Mouse (Mus musculus) intestine, postnatal 0 days (tissue): ENCODE measurements around the gene Ankrd66. TPM values are rescaled to one million over a fixed set of nuclear protein-coding genes. Genes with fewer than 3 reads are reported as not detected.

Source experiments
- ATAC-seq: fragments of 200-750 bp; cut with Nextera tagmentation; 2 replicates; pipeline ENCODE4 v1.8.0; 2017; ENCODE audit warnings: mild to moderate bottlenecking, moderate TSS enrichment, moderate library complexity
- H3K27ac ChIP-seq: fragments of 300-500 bp; sonication (generic); 2 replicates; pipeline ENCODE4 v1.5.1; 2014; ENCODE audit warnings: mild to moderate bottlenecking, low read depth, low read length, moderate library complexity
- H3K27me3 ChIP-seq: fragments of 300-500 bp; sonication (generic); replicated peaks from 2 replicates; pipeline ENCODE4 v1.6.1; 2014; ENCODE audit warnings: low read length, mixed read lengths; ENCODE audit not compliant: control insufficient read depth, insufficient read depth
- H3K36me3 ChIP-seq: fragments of 300-500 bp; sonication (generic); 2 replicates; pipeline ENCODE4 v1.6.1; 2014; ENCODE audit warnings: mild to moderate bottlenecking, moderate library complexity; ENCODE audit not compliant: control insufficient read depth, insufficient read depth
- H3K4me1 ChIP-seq: fragments of 300-500 bp; sonication (generic); replicated peaks from 2 replicates; pipeline ENCODE4 v1.6.1; 2014; ENCODE audit warnings: antibody characterized with exemption, low read length, mixed read lengths; ENCODE audit not compliant: control insufficient read depth, insufficient read depth
- H3K4me2 ChIP-seq: fragments of 300-500 bp; sonication (generic); replicated peaks from 2 replicates; pipeline ENCODE4 v1.6.1; 2014; ENCODE audit warnings: low read depth, mild to moderate bottlenecking, moderate library complexity
- H3K4me3 ChIP-seq: fragments of 300-500 bp; sonication (generic); 2 replicates; pipeline ENCODE4 v1.5.1; 2014; ENCODE audit warnings: low read depth, low read length
- H3K9ac ChIP-seq: fragments of 300-500 bp; sonication (generic); 2 replicates; pipeline ENCODE4 v1.6.1; 2014; ENCODE audit warnings: mild to moderate bottlenecking, low read depth, low read length
- H3K9me3 ChIP-seq: fragments of 300-500 bp; sonication (generic); 2 replicates; pipeline ENCODE4 v1.6.1; 2016; ENCODE audit warnings: mixed run types; ENCODE audit not compliant: control insufficient read depth
- CTCF ChIP-seq: sonication (generic); IDR thresholded peaks from 2 replicates; pipeline ENCODE4 v1.5.1; 2016; ENCODE audit warnings: low read depth, mild to moderate bottlenecking, control low read depth, antibody characterized with exemption, moderate library complexity
- WGBS: fragments of 180-500 bp; shearing (Covaris S2); extraction: QIAGEN DNeasy Blood & Tissue Kit; methylation state at CpG from one replicate; pipeline ENCODE4 v1.1.7; 2014; 5-methylcytosine and 5-hydroxymethylcytosine counted together
- polyA plus RNA-seq: library from polyadenylated mRNA; unstranded; fragments of >200 nt; fragmentation: Nextera tagmentation; extraction: Ambion mirVana; gene quantifications from 2 replicates; pipeline ENCODE4 v1.2.1, GENCODE M21; 2015

Ankrd66 gene
- polyA plus RNA-seq, 1 experiment from 2014 or later = 0.83 TPM

DNA sequence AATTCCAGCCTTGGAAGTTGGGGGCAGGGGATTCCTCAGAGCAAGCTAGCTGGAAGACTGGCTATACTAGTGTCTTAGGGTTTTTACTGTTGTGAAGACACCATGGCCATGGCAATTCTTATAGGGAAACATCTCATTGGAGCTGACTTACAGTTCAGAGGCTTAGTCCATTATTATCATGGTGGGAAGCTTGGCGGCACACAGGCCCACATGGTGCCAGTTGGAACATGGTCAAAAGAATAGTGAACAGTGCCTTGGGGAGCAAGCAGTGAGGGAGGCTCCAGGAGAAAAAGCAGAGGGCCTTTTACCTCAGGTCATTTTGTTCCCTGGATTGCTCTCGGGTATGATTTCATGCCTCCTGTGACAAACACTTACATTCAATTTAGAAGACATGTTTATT is 12.9 kb downstream of the Ankrd66 start:
- Histone ChIP-seq H3K36me3 (no peaks in the 10 kb centered on the region), H3K4me3 (no peak overlapping the region), H3K27ac (no peak overlapping the region), H3K4me1 (no peaks in the 10 kb centered on the region; the same call in 1 of the 2 replicates), H3K9ac (no peak overlapping the region), H3K4me2 (no peak overlapping the region), H3K27me3 (no peaks in the 10 kb centered on the region), H3K9me3 (no peaks in the 10 kb centered on the region)
- 90% methylated on average over 2 of the region's 2 CpGs for WGBS
- no peak for ATAC-seq
- TF ChIP-seq CTCF = no peak

DNA sequence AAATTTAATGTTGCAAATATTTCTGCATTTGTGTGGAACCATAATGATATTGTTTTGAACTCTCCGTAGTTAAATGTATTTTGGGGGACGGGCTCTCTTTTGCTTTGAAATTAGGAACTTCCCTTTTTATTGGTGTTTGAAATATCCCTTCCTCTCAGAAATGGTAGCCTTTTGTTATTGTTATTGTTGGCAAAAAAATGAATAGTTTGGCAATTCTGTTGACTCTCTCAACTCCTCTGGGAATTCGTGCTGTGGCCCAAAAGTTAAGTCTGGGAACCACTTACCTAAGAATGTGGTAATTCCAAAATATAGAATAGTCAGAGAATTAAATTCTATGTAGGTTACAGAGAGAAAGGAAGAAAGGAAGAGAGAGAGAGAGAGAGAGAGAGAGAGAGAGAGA is 23.3 kb downstream of the Ankrd66 start:
- no peak for TF ChIP-seq CTCF
- WGBS = 74% methylated on average over 3 of the region's 3 CpGs
- H3K27ac ChIP-seq = no peak overlapping the region

DNA sequence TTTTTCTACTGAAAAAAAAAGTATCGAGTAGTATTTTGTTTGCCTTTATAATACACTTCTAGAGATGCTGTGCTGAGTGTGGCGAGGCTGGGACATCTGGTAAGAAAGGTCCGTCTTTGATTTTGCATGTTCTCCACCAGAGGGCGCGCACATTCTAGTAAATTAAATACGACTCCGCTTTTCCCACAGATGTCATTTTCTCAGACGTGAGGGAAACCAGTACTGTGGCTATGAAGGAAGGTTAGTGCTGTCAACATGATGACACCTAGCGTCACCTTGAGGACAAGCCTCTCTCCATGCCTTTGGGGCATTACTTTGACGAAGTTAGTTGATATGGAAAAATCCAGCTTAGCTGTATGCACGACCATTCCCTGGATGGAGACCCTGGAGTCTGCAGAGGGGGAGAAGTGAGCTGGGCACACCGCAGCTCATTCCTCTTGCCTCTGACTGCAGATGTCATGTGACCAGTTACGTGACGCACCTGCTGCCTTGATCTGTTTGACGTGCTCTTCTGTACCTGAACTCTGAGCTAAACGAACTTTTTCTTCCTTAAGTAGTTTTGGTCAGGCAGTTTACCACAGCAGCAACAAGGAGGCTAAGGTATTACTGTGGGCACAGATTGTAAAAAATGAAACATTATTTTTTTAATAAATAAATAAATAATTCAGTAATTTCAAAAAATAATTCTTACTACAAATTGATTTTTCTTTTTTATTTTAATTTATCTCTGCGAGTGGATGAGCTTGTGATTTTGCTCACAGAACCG is 24.6 kb downstream of the Ankrd66 start:
- Histone ChIP-seq H3K4me3 (no peak overlapping the region), H3K9ac (no peak overlapping the region), H3K27me3 (no peaks in the 10 kb centered on the region), H3K36me3 (no peaks in the 10 kb centered on the region), H3K27ac (no peak overlapping the region), H3K9me3 (no peaks in the 10 kb centered on the region), H3K4me1 (no peaks in the 10 kb centered on the region), H3K4me2 (0 out of 2 replicates have a peak overlapping the region, but pooled peaks have one; percentile 18)
- peak; percentile 89 for TF ChIP-seq CTCF
- WGBS = 23% methylated on average over 18 of the region's 18 CpGs
- peak; percentile 85 for ATAC-seq

More for the DNA sequence above, 23.3 kb downstream of the Ankrd66 start:
- Histone ChIP-seq H3K9me3 (no peaks in the 10 kb centered on the region), H3K9ac (no peak overlapping the region), H3K4me1 (no peaks in the 10 kb centered on the region), H3K36me3 (no peaks in the 10 kb centered on the region), H3K4me3 (no peak overlapping the region), H3K4me2 (no peak overlapping the region), H3K27me3 (no peaks in the 10 kb centered on the region)
- no peak for ATAC-seq

DNA sequence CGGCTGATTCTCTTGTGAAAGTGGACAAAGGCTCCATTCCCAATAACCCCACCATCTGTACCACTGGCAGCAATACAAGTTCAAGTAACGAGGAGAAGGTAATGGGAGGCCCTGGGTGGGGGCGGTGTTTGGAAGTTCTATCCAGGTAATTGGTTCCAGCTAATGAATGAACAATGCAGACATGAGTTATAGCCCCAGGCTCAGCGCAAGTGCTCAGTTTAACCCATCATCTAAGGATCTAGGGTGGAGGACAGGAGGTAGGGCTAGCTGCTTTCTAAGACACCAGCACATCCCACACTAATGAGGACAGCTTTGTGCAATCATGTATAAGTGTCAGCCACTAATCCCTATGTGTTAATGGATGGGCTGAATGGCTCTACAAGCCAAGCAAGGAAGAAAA is 32.7 kb downstream of the Ankrd66 start:
- ATAC-seq = no peak

DNA sequence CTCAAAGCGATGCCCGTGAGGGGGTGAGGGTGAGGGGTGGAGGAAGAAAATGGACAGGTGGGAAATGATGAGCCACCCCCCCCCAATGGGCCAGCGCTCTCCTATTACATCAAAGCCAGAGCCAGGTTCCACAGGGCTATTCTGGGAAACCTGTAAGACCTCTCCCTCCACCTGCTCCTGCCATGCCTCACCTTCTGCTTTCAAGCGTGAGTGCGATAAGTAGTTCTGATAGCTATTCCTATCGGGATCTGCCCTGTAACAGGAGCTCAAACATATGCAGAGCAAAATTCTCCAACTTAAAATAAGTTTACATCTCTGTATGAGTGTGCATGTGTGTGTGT is 38.9 kb downstream of the Ankrd66 start:
- WGBS = 19% methylated on average over 6 of the region's 6 CpGs
- Histone ChIP-seq H3K36me3 (no peaks in the 10 kb centered on the region), H3K27me3 (no peaks in the 10 kb centered on the region), H3K9me3 (no peaks in the 10 kb centered on the region), H3K4me2 (peak overlapping the region; percentile 55), H3K4me3 (no peak overlapping the region), H3K4me1 (no peaks in the 10 kb centered on the region), H3K9ac (no peak overlapping the region), H3K27ac (peak overlapping the region; percentile 70)
- TF ChIP-seq CTCF = no peak
- peak; percentile 60 for ATAC-seq

More for the DNA sequence above, 32.7 kb downstream of the Ankrd66 start:
- H3K4me3 ChIP-seq = no peak overlapping the region
- H3K27me3 ChIP-seq = no peaks in the 10 kb centered on the region
- H3K27ac ChIP-seq = no peak overlapping the region
- H3K4me1 ChIP-seq = peaks cover 4% of the 10 kb centered on the region; the same call in 1 of the 2 replicates
- no peak overlapping the region for H3K9ac ChIP-seq
- 77% methylated on average over 4 of the region's 4 CpGs for WGBS
- no peaks in the 10 kb centered on the region for H3K36me3 ChIP-seq
- no peaks in the 10 kb centered on the region for H3K9me3 ChIP-seq
- TF ChIP-seq CTCF = no peak
- H3K4me2 ChIP-seq = no peak overlapping the region

DNA sequence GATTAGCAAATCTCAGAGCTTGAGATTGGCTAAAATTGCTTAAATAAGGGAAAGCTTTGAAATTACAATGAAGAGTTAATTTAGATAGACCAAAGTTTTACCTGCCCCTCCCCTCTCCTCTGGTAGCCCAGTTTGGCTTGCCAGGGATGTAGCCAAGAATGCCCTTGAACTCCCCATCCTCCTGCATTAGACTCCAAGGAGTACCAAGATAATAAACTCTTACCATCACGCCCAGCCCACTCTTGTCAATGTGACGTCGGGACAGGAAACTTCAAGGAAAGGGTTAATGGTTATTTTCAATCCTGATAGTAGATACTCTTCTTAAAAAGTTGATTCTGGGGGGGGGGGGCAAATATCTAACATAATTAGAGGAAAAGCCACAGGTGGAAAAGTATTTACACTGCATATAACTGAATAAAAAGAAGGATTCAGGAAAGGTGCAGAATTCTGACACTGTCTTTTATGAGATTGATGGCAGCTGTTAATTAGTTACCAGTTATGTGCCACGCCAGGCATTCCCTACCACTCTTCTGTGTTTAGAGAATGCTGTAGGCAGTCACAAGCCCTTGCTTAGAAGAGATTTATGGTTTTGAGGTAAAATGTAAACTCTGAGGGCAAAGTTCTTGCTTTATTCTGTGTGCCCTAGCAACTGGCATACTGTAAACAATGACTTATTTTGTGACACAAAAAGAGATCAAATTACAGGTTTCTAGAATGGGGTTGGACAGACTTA is 39.4 kb downstream of the Ankrd66 start:
- Histone ChIP-seq H3K9me3 (no peaks in the 10 kb centered on the region), H3K27ac (peak overlapping the region; percentile 70), H3K9ac (no peak overlapping the region), H3K4me1 (no peaks in the 10 kb centered on the region), H3K4me2 (peak overlapping the region; percentile 55), H3K36me3 (no peaks in the 10 kb centered on the region), H3K4me3 (no peak overlapping the region), H3K27me3 (no peaks in the 10 kb centered on the region)
- TF ChIP-seq CTCF = no peak
- WGBS = 18% methylated on average over 4 of the region's 4 CpGs
- peak; percentile 93 for ATAC-seq
